Mouse (Mus musculus): ENCODE measurements around the gene Stk32c.

The Stk32c gene

DNA sequence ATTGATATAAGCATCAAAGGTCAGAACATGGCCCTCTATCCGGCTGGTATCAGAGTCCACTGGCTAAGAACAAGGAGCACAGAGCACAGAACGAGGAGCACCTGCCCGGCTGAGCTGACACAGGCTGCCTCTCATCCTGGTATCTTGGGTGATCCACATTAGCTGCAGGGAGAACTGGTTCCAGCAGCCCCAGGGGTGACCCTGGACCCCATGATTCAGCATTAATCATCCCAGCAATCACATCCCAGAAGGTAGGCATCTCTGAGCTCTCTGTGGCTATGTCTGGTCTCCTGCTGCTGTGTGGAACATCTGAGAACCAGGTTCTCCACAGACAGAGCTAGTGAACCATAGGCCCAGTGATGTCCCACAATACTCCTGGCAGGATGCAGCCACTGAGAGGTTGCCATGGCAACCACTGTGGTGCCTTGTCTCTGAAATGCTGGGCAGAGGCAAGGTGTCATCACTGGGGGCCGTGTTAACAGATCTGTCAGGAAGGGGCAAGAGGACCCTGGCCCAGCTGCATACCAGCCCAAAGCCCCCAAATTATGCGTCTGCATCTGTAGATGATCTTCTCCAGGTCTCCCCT, 76.1 kb downstream of the Stk32c start:
- DNase-seq: no peak

- no peak for DNase-seq
Observed at GRCm38 (mm10) chr7:139135236-139135635, 77.9 kb downstream of the Stk32c start.

DNA sequence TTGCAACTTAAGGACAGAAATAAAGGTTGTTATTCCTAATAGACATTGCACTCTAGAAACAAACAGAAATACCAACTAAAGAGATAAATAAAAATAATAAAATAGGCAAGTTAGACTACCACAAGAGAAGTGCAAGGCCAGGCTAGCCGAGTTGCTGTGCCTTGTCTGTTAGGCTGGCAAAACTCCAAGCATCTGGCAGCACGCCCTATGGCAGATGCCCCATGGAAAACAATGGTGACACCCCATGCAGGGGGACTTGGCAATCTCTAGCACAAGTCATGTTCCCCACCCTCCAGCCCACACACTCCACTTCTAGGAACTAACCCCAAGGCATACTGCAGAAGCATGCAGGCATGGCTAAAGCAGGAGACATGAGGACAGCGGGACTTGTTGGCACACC, 79.7 kb downstream of the Stk32c start:
- no peak for DNase-seq

DNA sequence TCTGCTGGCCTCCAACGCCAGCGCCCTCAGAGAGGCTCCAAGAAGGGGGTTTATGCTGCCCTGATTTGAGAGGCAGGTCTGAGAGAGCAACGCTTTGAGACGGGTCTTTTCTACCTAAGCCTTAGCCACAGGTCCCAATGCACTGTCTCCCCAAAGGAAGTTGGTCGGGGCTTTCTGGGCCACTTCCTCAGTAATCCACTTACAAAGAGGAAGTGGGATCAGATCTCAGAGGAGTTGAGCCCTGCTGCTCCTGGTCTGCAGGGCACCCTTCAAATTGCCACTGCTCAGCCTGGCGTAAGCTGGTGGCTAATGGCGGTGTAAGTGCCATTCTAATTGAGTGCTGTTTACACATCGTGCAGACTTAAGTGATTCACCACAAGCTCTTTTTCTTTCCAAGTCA, 81.6 kb downstream of the Stk32c start:
- no peak for DNase-seq

- no peak for DNase-seq
Observed at GRCm38 (mm10) chr7:139130361-139130760, 82.7 kb downstream of the Stk32c start.

DNA sequence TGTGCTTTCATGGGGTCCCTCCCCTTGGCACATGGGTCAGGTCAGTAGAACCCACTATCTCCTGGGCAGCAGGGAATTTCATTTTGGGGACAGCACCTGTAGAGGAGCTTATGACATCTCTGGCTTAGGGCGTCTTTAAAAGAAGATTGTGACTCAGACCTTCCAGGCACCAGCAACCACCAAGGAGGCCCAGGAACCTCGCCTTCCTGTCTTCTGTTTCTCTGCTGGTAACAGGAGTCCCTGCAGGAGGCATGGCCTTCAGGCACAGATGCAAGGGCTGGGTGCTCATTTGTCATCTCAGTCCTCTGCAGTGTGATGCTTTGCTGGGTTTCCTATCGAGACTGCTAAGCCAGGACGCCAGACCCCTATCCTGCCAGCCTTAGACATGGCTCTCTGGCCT, 84.1 kb downstream of the Stk32c start:
- DNase-seq: no peak

DNA sequence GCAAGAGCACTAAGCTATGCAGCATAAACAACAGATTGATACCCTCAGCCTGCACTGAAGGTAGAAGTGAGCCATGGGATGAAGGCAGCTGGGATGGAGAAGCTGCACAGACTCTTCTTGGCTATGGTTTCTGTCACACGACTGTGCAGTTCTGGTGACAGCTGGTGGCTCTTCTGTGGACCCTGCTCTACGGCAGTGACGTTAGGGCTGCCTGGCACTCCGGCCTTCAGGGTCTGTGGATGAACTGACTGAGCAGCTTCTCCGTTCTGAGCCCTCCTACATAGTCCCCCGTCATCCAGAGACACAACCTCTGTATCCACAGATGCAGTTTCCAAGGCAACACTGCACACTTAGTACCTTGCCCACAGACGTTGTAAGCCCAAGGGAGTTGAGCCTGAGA, 86.6 kb downstream of the Stk32c start:
- DNase-seq: no peak

GRCm38 (mm10) chr7:139125881-139126280, 87.2 kb downstream of the Stk32c start:
- no peak for DNase-seq

GRCm38 (mm10) chr7:139119775-139120153, 93.3 kb downstream of the Stk32c start:
- no peak for DNase-seq

GRCm38 (mm10) chr7:139119152-139119774, 93.8 kb downstream of the Stk32c start:
- peak; percentile 70 to 90 for DNase-seq

- no peak for DNase-seq
Observed at GRCm38 (mm10) chr7:139107908-139108650, 105.0 kb downstream of the Stk32c start.

DNA sequence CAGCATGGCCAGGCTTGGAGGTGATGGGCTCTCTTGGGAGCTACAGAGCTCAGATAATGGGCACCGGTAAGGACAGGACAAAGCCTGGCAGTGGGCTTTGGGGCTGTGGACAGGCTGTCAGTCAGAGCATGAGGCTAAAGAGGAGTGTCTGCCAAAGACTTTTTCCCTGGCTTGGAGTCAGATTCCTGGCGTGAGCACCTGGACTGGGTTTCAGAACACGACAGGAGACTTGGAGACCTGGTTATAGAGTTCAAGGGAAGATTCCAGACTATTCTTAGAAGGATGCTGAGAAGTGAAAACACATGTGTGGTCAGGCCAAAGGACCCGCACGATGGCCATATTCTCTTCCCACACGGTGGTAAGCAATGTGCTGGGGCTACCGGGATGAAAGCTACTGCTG, 107.4 kb downstream of the Stk32c start:
- DNase-seq: no peak

- DNase-seq: no peak
Observed at GRCm38 (mm10) chr7:139105076-139105475, 108.0 kb downstream of the Stk32c start.

DNA sequence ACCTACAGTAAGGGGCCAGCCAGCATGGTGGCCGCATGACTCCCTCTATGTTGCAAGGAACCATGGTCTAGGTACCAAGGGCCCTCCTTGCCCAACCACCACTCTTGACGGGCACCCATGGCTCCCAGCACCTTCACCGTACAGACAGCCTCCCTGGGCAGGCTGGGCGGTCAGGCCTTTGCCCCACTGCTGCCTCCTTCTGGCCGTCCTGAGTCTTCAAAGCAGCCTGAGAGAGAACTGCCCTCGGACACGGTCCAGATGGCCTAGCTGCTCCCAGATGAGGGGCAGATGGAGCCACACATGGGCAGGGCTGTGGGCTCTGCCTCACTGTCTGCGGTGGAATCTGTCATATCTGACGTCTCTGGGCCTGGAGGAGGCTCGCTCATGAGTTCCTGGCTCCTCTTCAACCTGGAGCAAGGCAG, 109.1 kb downstream of the Stk32c start:
- no peak for DNase-seq

DNA sequence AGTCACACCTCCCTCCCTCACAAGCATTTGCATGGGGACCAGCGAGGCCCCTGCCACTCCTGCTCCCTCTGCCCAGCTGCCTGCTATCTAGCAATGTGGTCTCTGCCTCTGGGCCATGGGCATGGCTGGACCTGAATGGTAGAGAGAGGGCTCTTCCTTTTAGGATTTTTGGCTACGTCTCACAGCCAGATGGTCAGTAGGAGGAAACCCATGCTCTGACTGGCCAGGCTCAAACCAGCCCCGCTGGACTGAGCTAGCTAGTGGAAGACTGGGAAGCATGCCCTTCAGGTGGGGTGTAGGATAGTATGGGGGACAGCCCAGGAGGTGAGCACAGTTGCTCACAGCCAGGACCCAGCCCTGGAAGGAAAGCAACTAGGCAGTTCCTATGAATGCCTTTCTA, 111.3 kb downstream of the Stk32c start:
- no peak for DNase-seq

DNA sequence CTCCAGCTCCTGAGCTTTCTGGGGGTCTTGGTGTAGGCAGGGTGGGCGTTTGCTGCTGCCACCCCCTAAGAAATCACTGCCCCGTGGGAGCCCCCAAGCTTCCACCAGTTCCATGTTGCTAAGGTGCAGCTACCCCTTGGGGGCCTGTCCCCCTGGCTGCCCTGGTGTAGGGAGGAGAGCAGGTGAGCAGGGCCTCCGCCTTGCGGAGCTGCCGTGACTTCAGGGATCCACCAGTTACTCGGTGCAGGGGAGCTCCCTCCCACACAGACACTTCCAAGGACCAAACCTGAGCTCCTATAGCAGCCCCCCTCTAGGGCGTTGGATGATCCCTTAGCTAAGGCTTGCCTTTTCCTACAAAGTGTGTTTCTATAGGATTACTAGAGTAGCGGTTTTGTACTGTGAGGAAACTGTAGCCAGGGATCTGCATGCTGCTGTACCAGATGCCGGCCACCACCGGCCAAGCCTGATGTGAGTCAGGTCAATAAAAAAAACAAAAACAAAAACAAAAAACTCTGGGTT, 111.8 kb downstream of the Stk32c start:
- no peak for DNase-seq

- no peak for DNase-seq
Observed at GRCm38 (mm10) chr7:139100531-139101095, 112.5 kb downstream of the Stk32c start.

- DNase-seq: no peak
Observed at GRCm38 (mm10) chr7:139096399-139096798, 116.7 kb downstream of the Stk32c start.

GRCm38 (mm10) chr7:139095282-139095681, 117.8 kb downstream of the Stk32c start:
- no peak for DNase-seq

- DNase-seq: no peak
Observed at GRCm38 (mm10) chr7:139094761-139095160, 118.3 kb downstream of the Stk32c start.

DNA sequence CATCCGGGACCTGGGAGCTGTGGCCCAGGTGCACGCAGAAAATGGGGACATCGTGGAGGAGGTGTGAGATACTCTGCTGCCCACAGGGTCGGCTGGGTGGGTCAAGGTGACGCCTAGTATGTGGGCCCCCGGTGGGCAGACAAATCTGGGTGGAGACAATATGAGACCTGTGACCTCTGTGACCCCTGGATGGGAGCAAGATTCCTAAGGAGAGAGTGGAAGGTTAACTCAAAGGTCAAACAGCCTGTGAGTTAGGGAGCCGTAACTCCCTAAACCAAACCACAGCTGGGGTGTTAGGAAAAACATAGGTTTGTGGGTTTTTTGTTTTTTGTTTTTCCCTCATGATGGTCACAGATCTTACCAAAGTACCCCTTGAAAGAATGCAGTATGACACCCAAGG, 119.3 kb downstream of the Stk32c start:
- DNase-seq: no peak

DNA sequence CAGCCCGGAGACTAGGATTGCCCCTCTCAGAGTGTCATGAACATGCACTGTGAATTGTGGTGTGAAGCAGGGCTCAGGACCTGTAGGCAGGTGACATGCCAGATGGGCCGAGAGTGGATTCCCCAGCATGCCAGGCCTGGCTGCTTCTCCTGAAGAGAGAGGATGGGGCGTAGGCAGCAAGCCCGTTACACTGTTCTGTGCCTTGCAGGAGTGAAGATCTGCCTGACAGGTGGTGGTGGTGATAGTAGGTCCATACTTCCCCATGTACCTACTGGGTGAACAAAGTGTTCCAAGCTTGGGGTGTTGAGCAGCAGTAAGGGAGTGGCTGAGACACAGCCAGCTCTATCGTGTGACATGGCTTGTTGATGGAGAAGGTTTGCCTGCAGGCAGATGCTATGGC, 120.0 kb downstream of the Stk32c start:
- no peak for DNase-seq

- DNase-seq: no peak
Observed at GRCm38 (mm10) chr7:139092676-139093075, 120.4 kb downstream of the Stk32c start.

GRCm38 (mm10) chr7:139091681-139092080, 121.4 kb downstream of the Stk32c start:
- no peak for DNase-seq
